Mouse (Mus musculus) lung, postnatal 0 days (tissue): ENCODE data around the gene Olfr211. TPM values are rescaled to one million over a fixed set of nuclear protein-coding genes. Genes with fewer than 3 reads are reported as not detected.

Experiments
- ATAC-seq: fragments of 200-750 bp; cut with Nextera tagmentation; 2 replicates; pipeline ENCODE4 v1.8.0; 2017; ENCODE audit warnings: moderate library complexity
- DNase-seq: peaks from one replicate; pipeline ENCODE4 v3.0.0-alpha.2; 2016; ENCODE audit warnings: low spot score
- H3K27ac ChIP-seq: fragments of 300-500 bp; sonication (generic); 2 replicates; pipeline ENCODE4 v1.5.1; 2014; ENCODE audit warnings: antibody characterized with exemption, mild to moderate bottlenecking, low read length, mixed read lengths
- H3K27me3 ChIP-seq: fragments of 300-500 bp; sonication (generic); replicated peaks from 2 replicates; pipeline ENCODE4 v1.6.1; 2014; ENCODE audit warnings: low read length, mixed read lengths; ENCODE audit not compliant: insufficient read depth
- H3K36me3 ChIP-seq: fragments of 300-500 bp; sonication (generic); 2 replicates; pipeline ENCODE4 v1.6.1; 2014; ENCODE audit warnings: low read length, mixed read lengths; ENCODE audit not compliant: insufficient read depth
- H3K4me1 ChIP-seq: fragments of 300-500 bp; sonication (generic); 2 replicates; pipeline ENCODE4 v1.6.1; 2014; ENCODE audit warnings: antibody characterized with exemption, low read depth, low read length, mixed read lengths; ENCODE audit not compliant: insufficient read depth
- H3K4me2 ChIP-seq: fragments of 300-500 bp; sonication (generic); replicated peaks from 2 replicates; pipeline ENCODE4 v1.6.1; 2014; ENCODE audit warnings: low read depth, mild to moderate bottlenecking, low read length, moderate library complexity, mixed read lengths
- H3K4me3 ChIP-seq: fragments of 300-500 bp; sonication (generic); 2 replicates; pipeline ENCODE4 v1.5.1; 2014; ENCODE audit warnings: low read depth, low read length
- H3K9ac ChIP-seq: fragments of 300-500 bp; sonication (generic); replicated peaks from 2 replicates; pipeline ENCODE4 v1.6.1; 2014; ENCODE audit warnings: low read depth, mild to moderate bottlenecking
- H3K9me3 ChIP-seq: fragments of 300-500 bp; sonication (generic); 2 replicates; pipeline ENCODE4 v1.6.1; 2016; ENCODE audit warnings: low read length, mixed read lengths
- CTCF ChIP-seq: IDR thresholded peaks from 2 replicates; pipeline ENCODE4 v1.5.1; 2016; ENCODE audit warnings: antibody characterized with exemption, mild to moderate bottlenecking
- EP300 ChIP-seq: IDR thresholded peaks from 2 replicates; pipeline ENCODE4 v1.6.1; 2016; ENCODE audit warnings: antibody characterized with exemption, mild to moderate bottlenecking, control low read depth
- WGBS: fragments of 180-500 bp; shearing (Covaris S2); extraction: QIAGEN DNeasy Blood & Tissue Kit; methylation state at CpG from one replicate; pipeline ENCODE4 v1.1.7; 2014; 5-methylcytosine and 5-hydroxymethylcytosine counted together
- polyA plus RNA-seq: library from polyadenylated mRNA; unstranded; fragments of >200 nt; fragmentation: Nextera tagmentation; extraction: Ambion mirVana; gene quantifications from 2 replicates; pipeline ENCODE4 v1.2.1, GENCODE M21; 2015

Gene Olfr211
- polyA plus RNA-seq, 1 experiment from 2014 or later: not detected

- no peak for TF ChIP-seq CTCF
- TF ChIP-seq EP300: no peak
- 57% methylated on average over 2 of the region's 2 CpGs for WGBS
- DNase-seq: no peak
These were observed 29.7 kb upstream of the Olfr211 start for GRCm38 (mm10) chr6:116459232-116459631.

GRCm38 (mm10) chr6:116460544-116461283 lies 28.2 kb upstream of the Olfr211 start, which contains the start of gene Alox5:
TSS of gene Alox5 (minus strand) at chr6:116461178.
- 0 out of 2 replicates have a peak, but pooled peaks cover 4% of the 10 kb centered on the region for H3K4me1 ChIP-seq
- ATAC-seq (peak; percentile 41; the same call in 1 of the 2 replicates), DNase-seq (peak; percentile 22)
- TF ChIP-seq EP300 (no peak), CTCF (0 out of 2 replicates have a peak, but pooled peaks have one; percentile 10)
- no peak within 1 kb of the TSS for H3K9ac ChIP-seq
- peaks cover 17% of the 10 kb centered on the region; the same call in 1 of the 2 replicates for H3K27me3 ChIP-seq
- H3K4me3 ChIP-seq: peak within 1 kb of the TSS; percentile 21; the same call in 1 of the 2 replicates
- no peak within 1 kb of the TSS for H3K27ac ChIP-seq
- WGBS: 3% methylated on average over 40 of the region's 43 CpGs
- H3K36me3 ChIP-seq: no peaks in the 10 kb centered on the region
- no peaks in the 10 kb centered on the region for H3K9me3 ChIP-seq
- H3K4me2 ChIP-seq: peak within 1 kb of the TSS; percentile 43

More at GRCm38 (mm10) chr6:116459232-116459631, 29.7 kb upstream of the Olfr211 start:
- no peak for ATAC-seq
- Histone ChIP-seq H3K27ac (no peak overlapping the region), H3K9ac (no peak overlapping the region), H3K36me3 (no peaks in the 10 kb centered on the region), H3K27me3 (peaks cover 17% of the 10 kb centered on the region; the same call in 1 of the 2 replicates), H3K4me1 (0 out of 2 replicates have a peak, but pooled peaks cover 4% of the 10 kb centered on the region), H3K4me2 (no peak overlapping the region), H3K9me3 (no peaks in the 10 kb centered on the region), H3K4me3 (no peak overlapping the region)

GRCm38 (mm10) chr6:116468081-116468480 lies 20.8 kb upstream of the Olfr211 start:
- H3K4me2 ChIP-seq: no peak overlapping the region
- no peaks in the 10 kb centered on the region for H3K9me3 ChIP-seq
- no peaks in the 10 kb centered on the region for H3K4me1 ChIP-seq
- H3K9ac ChIP-seq: no peak overlapping the region
- H3K36me3 ChIP-seq: no peaks in the 10 kb centered on the region
- 18% methylated on average over 3 of the region's 3 CpGs for WGBS
- no peaks in the 10 kb centered on the region for H3K27me3 ChIP-seq
- no peak for TF ChIP-seq EP300
- peak; percentile 66 for TF ChIP-seq CTCF
- H3K27ac ChIP-seq: no peak overlapping the region
- DNase-seq (peak; percentile 84), ATAC-seq (no peak)
- no peak overlapping the region for H3K4me3 ChIP-seq

- Histone ChIP-seq H3K27me3 (no peaks in the 10 kb centered on the region), H3K4me3 (no peak overlapping the region), H3K4me1 (no peaks in the 10 kb centered on the region), H3K9me3 (no peaks in the 10 kb centered on the region), H3K4me2 (no peak overlapping the region), H3K9ac (no peak overlapping the region), H3K36me3 (no peaks in the 10 kb centered on the region), H3K27ac (no peak overlapping the region)
- 59% methylated on average over 1 of the region's 1 CpGs for WGBS
- DNase-seq: no peak
- no peak for ATAC-seq
- no peak for TF ChIP-seq CTCF
- TF ChIP-seq EP300: no peak
These were observed 3.8 kb upstream of the Olfr211 start for GRCm38 (mm10) chr6:116485081-116485480.

GRCm38 (mm10) chr6:116486833-116487232 lies 2.1 kb upstream of the Olfr211 start:
- Histone ChIP-seq H3K27ac (no peak overlapping the region), H3K9me3 (no peaks in the 10 kb centered on the region), H3K36me3 (no peaks in the 10 kb centered on the region), H3K27me3 (no peaks in the 10 kb centered on the region), H3K9ac (no peak overlapping the region), H3K4me3 (no peak overlapping the region), H3K4me1 (no peaks in the 10 kb centered on the region), H3K4me2 (no peak overlapping the region)
- TF ChIP-seq EP300 (no peak), CTCF (no peak)
- WGBS: 39% methylated on average over 1 of the region's 1 CpGs
- ATAC-seq (no peak), DNase-seq (no peak)

GRCm38 (mm10) chr6:116493742-116494141 lies 4.9 kb downstream of the Olfr211 start:
- WGBS: 78% methylated on average over 5 of the region's 5 CpGs

More at GRCm38 (mm10) chr6:116493742-116494141, 4.9 kb downstream of the Olfr211 start:
- TF ChIP-seq EP300 (no peak), CTCF (no peak)
- no peak for DNase-seq
- no peaks in the 10 kb centered on the region for H3K9me3 ChIP-seq
- H3K27me3 ChIP-seq: no peaks in the 10 kb centered on the region
- H3K4me1 ChIP-seq: no peaks in the 10 kb centered on the region
- H3K27ac ChIP-seq: no peak overlapping the region
- H3K36me3 ChIP-seq: no peaks in the 10 kb centered on the region
- no peak overlapping the region for H3K4me3 ChIP-seq
- no peak overlapping the region for H3K4me2 ChIP-seq
- no peak overlapping the region for H3K9ac ChIP-seq
- no peak for ATAC-seq
